Mouse (Mus musculus) limb, embryonic 13.5 days (tissue): ENCODE measurements around the gene Plxnb3. TPM values are rescaled to one million over a fixed set of nuclear protein-coding genes. Genes with fewer than 3 reads are reported as not detected.
"Not testable (repeated sequence)": the region's sequence is repeated elsewhere in the genome, so short reads cannot be mapped to it uniquely, and the experiment has no call there.

Source experiments
- ATAC-seq: fragments of 200-750 bp; cut with Nextera tagmentation; 2 replicates; pipeline ENCODE4 v1.8.0; 2017; ENCODE audit warnings: low read depth, moderate number of reproducible peaks, moderate TSS enrichment; ENCODE audit not compliant: low FRiP score
- H3K27ac ChIP-seq: fragments of 300-500 bp; sonication (generic); 2 replicates; pipeline ENCODE4 v1.5.1; 2015; ENCODE audit warnings: inconsistent platforms, mild to moderate bottlenecking, moderate library complexity
- H3K27me3 ChIP-seq: fragments of 300-500 bp; sonication (generic); 2 replicates; pipeline ENCODE4 v1.6.1; 2015; ENCODE audit warnings: mild to moderate bottlenecking, inconsistent platforms
- H3K36me3 ChIP-seq: fragments of 300-500 bp; sonication (generic); 2 replicates; pipeline ENCODE4 v1.6.1; 2015; ENCODE audit warnings: inconsistent platforms, mild to moderate bottlenecking, moderate library complexity
- H3K4me1 ChIP-seq: fragments of 300-500 bp; sonication (generic); 2 replicates; pipeline ENCODE4 v1.6.1; 2015; ENCODE audit warnings: inconsistent platforms
- H3K4me2 ChIP-seq: fragments of 300-500 bp; sonication (generic); replicated peaks from 2 replicates; pipeline ENCODE4 v1.6.1; 2015; ENCODE audit warnings: inconsistent platforms, mild to moderate bottlenecking, moderate library complexity
- H3K4me3 ChIP-seq: fragments of 300-500 bp; sonication (generic); 2 replicates; pipeline ENCODE4 v1.5.1; 2015; ENCODE audit warnings: moderate library complexity, mild to moderate bottlenecking, inconsistent platforms
- H3K9ac ChIP-seq: fragments of 300-500 bp; sonication (generic); 2 replicates; pipeline ENCODE4 v1.6.1; 2015; ENCODE audit warnings: mild to moderate bottlenecking, inconsistent platforms
- H3K9me3 ChIP-seq: fragments of 300-500 bp; sonication (generic); 2 replicates; pipeline ENCODE4 v1.6.1; 2016; ENCODE audit warnings: inconsistent platforms
- WGBS: fragments of 180-500 bp; shearing (Covaris S2); methylation state at CpG from one replicate; pipeline ENCODE4 v1.1.7; 2015; 5-methylcytosine and 5-hydroxymethylcytosine counted together
- polyA plus RNA-seq: library from polyadenylated mRNA; unstranded; fragments of >200 nt; fragmentation: Nextera tagmentation; extraction: Ambion mirVana; gene quantifications from 2 replicates; pipeline ENCODE4 v1.2.1, GENCODE M21; 2015

Gene Plxnb3
- polyA plus RNA-seq, result 0.37 and 0.48 TPM in 2 replicates

GRCm38 (mm10) chrX:73756334-73757140 is at the start of gene Plxnb3:
Gene Plxnb3 (plus strand): TSS chrX:73757090.
- Histone ChIP-seq H3K4me1 (no peaks in the 10 kb centered on the region), H3K36me3 (no peaks in the 10 kb centered on the region), H3K27me3 (peaks cover 10% of the 10 kb centered on the region; the same call in 1 of the 2 replicates), H3K4me3 (no peak within 1 kb of the TSS), H3K9me3 (no peaks in the 10 kb centered on the region), H3K27ac (no peak within 1 kb of the TSS), H3K9ac (no peak within 1 kb of the TSS), H3K4me2 (no peak within 1 kb of the TSS)
- WGBS, result 73% methylated on average over 5 of the region's 5 CpGs
- no peak for ATAC-seq

- ATAC-seq, result peak; percentile 34
- Histone ChIP-seq H3K9me3 (no peaks in the 10 kb centered on the region), H3K4me1 (peaks cover 32% of the 10 kb centered on the region), H3K9ac (peak overlapping the region; percentile 73), H3K27me3 (0 out of 2 replicates have a peak, but pooled peaks cover 3% of the 10 kb centered on the region), H3K4me3 (peak overlapping the region; percentile 57), H3K36me3 (peaks cover 15% of the 10 kb centered on the region; the same call in 1 of the 2 replicates), H3K27ac (peak overlapping the region; percentile 72; the same call in 1 of the 2 replicates), H3K4me2 (peak overlapping the region; percentile 69)
- WGBS, result 30% methylated on average over 21 of the region's 21 CpGs
These were observed 41.3 kb upstream of the Plxnb3 start for GRCm38 (mm10) chrX:73715476-73716108.

GRCm38 (mm10) chrX:73716109-73716661 is 40.7 kb upstream of the Plxnb3 start, which contains the start of the genes Bcap31 and Abcd1:
Gene Bcap31 (minus strand): TSS chrX:73716175.
Gene Abcd1 (plus strand): TSS chrX:73716597.
- ATAC-seq, result peak; percentile 95
- peak within 1 kb of the TSS; percentile 75 for H3K27ac ChIP-seq
- H3K9ac ChIP-seq, result peak within 1 kb of the TSS; percentile 73
- H3K4me2 ChIP-seq, result peak within 1 kb of the TSS; percentile 71
- peaks cover 32% of the 10 kb centered on the region for H3K4me1 ChIP-seq
- H3K4me3 ChIP-seq, result peak within 1 kb of the TSS; percentile 57
- peaks cover 9% of the 10 kb centered on the region; the same call in 1 of the 2 replicates for H3K36me3 ChIP-seq
- 0 out of 2 replicates have a peak, but pooled peaks cover 3% of the 10 kb centered on the region for H3K27me3 ChIP-seq
- 31% methylated on average over 42 of the region's 45 CpGs for WGBS
- H3K9me3 ChIP-seq, result no peaks in the 10 kb centered on the region

GRCm38 (mm10) chrX:73716709-73717545 is 40.0 kb upstream of the Plxnb3 start:
- H3K9me3 ChIP-seq, result no peaks in the 10 kb centered on the region
- peak overlapping the region; percentile 75 for H3K27ac ChIP-seq
- H3K27me3 ChIP-seq, result 0 out of 2 replicates have a peak, but pooled peaks cover 3% of the 10 kb centered on the region
- peak overlapping the region; percentile 62 for H3K9ac ChIP-seq
- ATAC-seq, result peak; percentile 39
- H3K4me2 ChIP-seq, result peak overlapping the region; percentile 71
- H3K36me3 ChIP-seq, result 0 out of 2 replicates have a peak, but pooled peaks cover 5% of the 10 kb centered on the region
- H3K4me3 ChIP-seq, result peak overlapping the region; percentile 57
- 35% methylated on average over 30 of the region's 30 CpGs for WGBS
- H3K4me1 ChIP-seq, result peaks cover 32% of the 10 kb centered on the region

GRCm38 (mm10) chrX:73717667-73718066 is 39.2 kb upstream of the Plxnb3 start:
- 0 out of 2 replicates have a peak, but pooled peaks cover 3% of the 10 kb centered on the region for H3K27me3 ChIP-seq
- ATAC-seq, result no peak

GRCm38 (mm10) chrX:73718271-73718670 is 38.6 kb upstream of the Plxnb3 start:
- no peak for ATAC-seq
- H3K4me1 ChIP-seq, result peaks cover 32% of the 10 kb centered on the region

More at GRCm38 (mm10) chrX:73717667-73718066, 39.2 kb upstream of the Plxnb3 start:
- Histone ChIP-seq H3K27ac (no peak overlapping the region), H3K9me3 (no peaks in the 10 kb centered on the region), H3K4me2 (peak overlapping the region; percentile 71), H3K4me3 (peak overlapping the region; percentile 57), H3K4me1 (peaks cover 32% of the 10 kb centered on the region), H3K9ac (peak overlapping the region; percentile 62; the same call in 1 of the 2 replicates), H3K36me3 (no peaks in the 10 kb centered on the region)
- 61% methylated on average over 11 of the region's 11 CpGs for WGBS

GRCm38 (mm10) chrX:73718686-73719362 is 38.1 kb upstream of the Plxnb3 start:
- 0 out of 2 replicates have a peak, but pooled peaks cover 3% of the 10 kb centered on the region for H3K27me3 ChIP-seq
- no peaks in the 10 kb centered on the region for H3K9me3 ChIP-seq
- no peak overlapping the region for H3K27ac ChIP-seq
- no peak overlapping the region for H3K9ac ChIP-seq
- no peak overlapping the region for H3K4me3 ChIP-seq
- ATAC-seq, result no peak
- H3K36me3 ChIP-seq, result no peaks in the 10 kb centered on the region
- peaks cover 32% of the 10 kb centered on the region for H3K4me1 ChIP-seq
- WGBS, result 46% methylated on average over 5 of the region's 5 CpGs
- peak overlapping the region; percentile 71 for H3K4me2 ChIP-seq

More at GRCm38 (mm10) chrX:73718271-73718670, 38.6 kb upstream of the Plxnb3 start:
- Histone ChIP-seq H3K4me3 (no peak overlapping the region), H3K9me3 (no peaks in the 10 kb centered on the region), H3K9ac (no peak overlapping the region), H3K36me3 (no peaks in the 10 kb centered on the region), H3K27me3 (0 out of 2 replicates have a peak, but pooled peaks cover 3% of the 10 kb centered on the region), H3K27ac (no peak overlapping the region), H3K4me2 (peak overlapping the region; percentile 71)
- 40% methylated on average over 3 of the region's 3 CpGs for WGBS

GRCm38 (mm10) chrX:73730908-73731307 is 26.0 kb upstream of the Plxnb3 start:
- Histone ChIP-seq H3K9ac (no peak overlapping the region), H3K4me1 (no peaks in the 10 kb centered on the region), H3K4me2 (no peak overlapping the region), H3K36me3 (peaks cover 12% of the 10 kb centered on the region; the same call in 1 of the 2 replicates), H3K27ac (no peak overlapping the region), H3K9me3 (no peaks in the 10 kb centered on the region), H3K4me3 (no peak overlapping the region), H3K27me3 (no peaks in the 10 kb centered on the region)
- WGBS, result 38% methylated on average over 1 of the region's 1 CpGs
- ATAC-seq, result no peak

- H3K4me3 ChIP-seq, result no peak overlapping the region
- no peaks in the 10 kb centered on the region for H3K27me3 ChIP-seq
- no peak overlapping the region for H3K27ac ChIP-seq
- no peaks in the 10 kb centered on the region for H3K4me1 ChIP-seq
- no peaks in the 10 kb centered on the region for H3K36me3 ChIP-seq
- H3K9ac ChIP-seq, result no peak overlapping the region
- WGBS, result 100% methylated on average over 1 of the region's 1 CpGs
- no peaks in the 10 kb centered on the region for H3K9me3 ChIP-seq
- H3K4me2 ChIP-seq, result no peak overlapping the region
- no peak for ATAC-seq
These were observed 18.7 kb upstream of the Plxnb3 start for GRCm38 (mm10) chrX:73738155-73738554.

GRCm38 (mm10) chrX:73739151-73739550 is 17.7 kb upstream of the Plxnb3 start:
- 63% methylated on average over 5 of the region's 5 CpGs for WGBS
- H3K27me3 ChIP-seq, result no peaks in the 10 kb centered on the region
- H3K4me3 ChIP-seq, result no peak overlapping the region
- H3K9ac ChIP-seq, result no peak overlapping the region
- no peaks in the 10 kb centered on the region for H3K9me3 ChIP-seq
- no peaks in the 10 kb centered on the region for H3K4me1 ChIP-seq
- H3K36me3 ChIP-seq, result no peaks in the 10 kb centered on the region
- no peak for ATAC-seq
- H3K27ac ChIP-seq, result no peak overlapping the region
- no peak overlapping the region for H3K4me2 ChIP-seq

- H3K4me1 ChIP-seq, H3K36me3 ChIP-seq, H3K9ac ChIP-seq, H3K27me3 ChIP-seq, H3K9me3 ChIP-seq, ATAC-seq, H3K4me2 ChIP-seq, H3K27ac ChIP-seq, H3K4me3 ChIP-seq: not testable (repeated sequence)
- WGBS, result 92% methylated on average over 7 of the region's 7 CpGs
These were observed 17.0 kb upstream of the Plxnb3 start for GRCm38 (mm10) chrX:73739841-73740240.
